Mouse (Mus musculus) hindbrain, embryonic 16.5 days (tissue): ENCODE results near the gene Ube4b. TPM values are rescaled to one million over a fixed set of nuclear protein-coding genes. Genes with fewer than 3 reads are reported as not detected.

Source experiments
- ATAC-seq: fragments of 200-750 bp; cut with Nextera tagmentation; 2 replicates; pipeline ENCODE4 v1.8.0; 2017; ENCODE audit warnings: moderate TSS enrichment, moderate library complexity
- H3K27ac ChIP-seq: fragments of 300-500 bp; sonication (generic); 2 replicates; pipeline ENCODE4 v1.5.1; 2014; ENCODE audit warnings: low read depth, mild to moderate bottlenecking, control low read depth, low read length, moderate library complexity
- H3K27me3 ChIP-seq: fragments of 300-500 bp; sonication (generic); replicated peaks from 2 replicates; pipeline ENCODE4 v1.6.1; 2014; ENCODE audit warnings: low read length; ENCODE audit not compliant: control insufficient read depth, insufficient read depth
- H3K36me3 ChIP-seq: fragments of 300-500 bp; sonication (generic); 2 replicates; pipeline ENCODE4 v1.6.1; 2014; ENCODE audit warnings: mild to moderate bottlenecking, low read length, moderate library complexity, mixed read lengths; ENCODE audit not compliant: control insufficient read depth, insufficient read depth
- H3K4me1 ChIP-seq: fragments of 300-500 bp; sonication (generic); 2 replicates; pipeline ENCODE4 v1.6.1; 2014; ENCODE audit warnings: low read depth, low read length; ENCODE audit not compliant: control insufficient read depth, insufficient read depth
- H3K4me2 ChIP-seq: fragments of 300-500 bp; sonication (generic); 2 replicates; pipeline ENCODE4 v1.6.1; 2014; ENCODE audit warnings: mild to moderate bottlenecking, low read length, control low read depth, moderate library complexity
- H3K4me3 ChIP-seq: fragments of 300-500 bp; sonication (generic); 2 replicates; pipeline ENCODE4 v1.5.1; 2014; ENCODE audit warnings: mild to moderate bottlenecking, low read length, control low read depth, moderate library complexity
- H3K9ac ChIP-seq: fragments of 300-500 bp; sonication (generic); 2 replicates; pipeline ENCODE4 v1.6.1; 2014; ENCODE audit warnings: low read depth, mild to moderate bottlenecking, control low read depth, low read length, moderate library complexity
- H3K9me3 ChIP-seq: fragments of 300-500 bp; sonication (generic); 2 replicates; pipeline ENCODE4 v1.6.1; 2014; ENCODE audit warnings: mild to moderate bottlenecking, low read length, moderate library complexity; ENCODE audit not compliant: control insufficient read depth
- WGBS: fragments of 180-500 bp; shearing (Covaris S2); extraction: QIAGEN DNeasy Blood & Tissue Kit; methylation state at CpG from one replicate; pipeline ENCODE4 v1.1.7; 2014; 5-methylcytosine and 5-hydroxymethylcytosine counted together
- polyA plus RNA-seq: library from polyadenylated mRNA; unstranded; fragments of >200 nt; fragmentation: Nextera tagmentation; extraction: Ambion mirVana; gene quantifications from 2 replicates; pipeline ENCODE4 v1.2.1, GENCODE M21; 2015

Ube4b gene
- polyA plus RNA-seq, 1 experiment from 2014 or later: 47.4 TPM

DNA sequence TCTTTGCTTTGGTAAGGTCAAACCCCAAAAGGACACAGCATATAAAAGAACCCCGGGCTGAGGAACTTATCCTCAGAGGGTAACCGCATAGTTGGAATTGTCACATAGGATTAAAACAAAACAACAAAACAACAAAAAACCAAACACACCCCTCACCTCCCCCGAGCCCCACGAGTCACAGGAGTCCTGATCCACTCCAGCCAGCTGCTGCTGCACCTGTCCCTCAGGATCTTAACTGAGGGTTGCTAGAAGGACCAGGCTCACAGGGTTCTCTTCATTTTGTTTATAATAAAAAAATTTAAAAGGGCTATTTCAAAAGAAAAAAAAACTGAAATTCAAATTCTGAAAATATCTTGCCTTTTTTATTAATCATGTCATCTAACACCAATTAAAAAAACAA lies 97.8 kb downstream of the Ube4b start:
- no peak overlapping the region for H3K4me2 ChIP-seq
- WGBS: 88% methylated on average over 4 of the region's 4 CpGs
- no peak for ATAC-seq
- peaks cover 36% of the 10 kb centered on the region for H3K36me3 ChIP-seq
- no peaks in the 10 kb centered on the region for H3K9me3 ChIP-seq
- no peak overlapping the region for H3K27ac ChIP-seq
- H3K27me3 ChIP-seq: no peaks in the 10 kb centered on the region
- no peaks in the 10 kb centered on the region for H3K4me1 ChIP-seq
- no peak overlapping the region for H3K9ac ChIP-seq
- H3K4me3 ChIP-seq: no peak overlapping the region

GRCm38 (mm10) chr4:149327281-149327680 lies 99.3 kb downstream of the Ube4b start:
- Histone ChIP-seq H3K4me1 (no peaks in the 10 kb centered on the region), H3K4me3 (no peak overlapping the region), H3K27ac (no peak overlapping the region), H3K36me3 (peaks cover 29% of the 10 kb centered on the region), H3K9me3 (no peaks in the 10 kb centered on the region), H3K27me3 (no peaks in the 10 kb centered on the region), H3K4me2 (no peak overlapping the region), H3K9ac (no peak overlapping the region)
- 86% methylated on average over 7 of the region's 7 CpGs for WGBS
- ATAC-seq: no peak

GRCm38 (mm10) chr4:149325411-149326162 lies 101.0 kb downstream of the Ube4b start:
- peak; percentile 50; the same call in 1 of the 2 replicates for ATAC-seq
- Histone ChIP-seq H3K9me3 (no peaks in the 10 kb centered on the region), H3K4me2 (no peak overlapping the region), H3K9ac (no peak overlapping the region), H3K27me3 (no peaks in the 10 kb centered on the region), H3K4me1 (no peaks in the 10 kb centered on the region), H3K4me3 (no peak overlapping the region), H3K27ac (no peak overlapping the region), H3K36me3 (peaks cover 20% of the 10 kb centered on the region)
- WGBS: 87% methylated on average over 10 of the region's 10 CpGs

DNA sequence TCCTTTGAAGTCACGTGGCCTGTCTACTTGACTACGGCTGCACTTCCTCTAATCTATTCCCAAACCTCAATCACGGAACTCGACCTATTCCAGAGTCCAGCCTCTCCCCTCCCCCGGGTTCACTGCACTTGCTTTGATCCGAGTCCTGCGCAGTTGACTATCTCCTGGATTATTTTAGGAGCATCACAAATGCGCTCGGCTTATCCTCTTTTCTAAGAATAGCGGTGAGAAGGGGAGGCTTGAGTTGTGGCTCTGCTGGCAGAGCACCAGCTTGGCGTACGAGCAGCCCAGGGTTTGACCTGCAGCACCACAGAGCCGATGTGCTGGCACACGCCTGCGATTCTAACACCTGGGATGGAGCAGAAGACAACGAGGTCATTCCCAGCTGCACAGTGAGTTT lies 102.8 kb downstream of the Ube4b start:
- Histone ChIP-seq H3K27ac (no peak overlapping the region), H3K4me1 (no peaks in the 10 kb centered on the region), H3K9me3 (no peaks in the 10 kb centered on the region), H3K9ac (no peak overlapping the region), H3K4me2 (no peak overlapping the region), H3K4me3 (no peak overlapping the region), H3K27me3 (no peaks in the 10 kb centered on the region), H3K36me3 (peaks cover 5% of the 10 kb centered on the region)
- WGBS: 86% methylated on average over 16 of the region's 16 CpGs
- no peak for ATAC-seq

DNA sequence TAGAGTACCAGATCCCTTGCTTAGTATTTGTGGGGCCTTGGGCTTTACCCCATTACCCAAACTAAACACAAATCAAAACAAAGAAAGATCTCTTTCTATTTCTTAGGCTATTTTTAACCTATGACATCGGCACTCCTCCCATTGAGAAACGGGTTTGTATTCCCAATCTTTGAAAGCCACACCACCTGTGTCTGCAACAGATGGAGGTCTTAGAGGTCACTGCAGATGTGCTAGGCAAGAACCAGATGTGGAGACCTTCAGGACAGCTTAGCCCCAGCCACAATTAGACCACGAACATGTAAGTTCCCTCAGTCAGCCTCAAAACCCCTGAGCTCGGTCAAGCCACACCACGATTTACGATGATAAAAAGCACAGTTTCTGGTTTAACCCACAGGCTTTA lies 103.8 kb downstream of the Ube4b start:
- H3K4me2 ChIP-seq: no peak overlapping the region
- no peak overlapping the region for H3K27ac ChIP-seq
- H3K9me3 ChIP-seq: no peaks in the 10 kb centered on the region
- peaks cover 3% of the 10 kb centered on the region; the same call in 1 of the 2 replicates for H3K4me1 ChIP-seq
- no peak for ATAC-seq
- H3K9ac ChIP-seq: no peak overlapping the region
- no peak overlapping the region for H3K4me3 ChIP-seq
- H3K36me3 ChIP-seq: no peaks in the 10 kb centered on the region
- H3K27me3 ChIP-seq: no peaks in the 10 kb centered on the region
- WGBS: 93% methylated on average over 6 of the region's 6 CpGs

GRCm38 (mm10) chr4:149322286-149322685 lies 104.3 kb downstream of the Ube4b start:
- no peak overlapping the region for H3K4me2 ChIP-seq
- 52% methylated on average over 4 of the region's 4 CpGs for WGBS
- H3K27me3 ChIP-seq: no peaks in the 10 kb centered on the region
- no peak overlapping the region for H3K27ac ChIP-seq
- H3K9ac ChIP-seq: no peak overlapping the region
- no peak for ATAC-seq
- H3K4me1 ChIP-seq: peaks cover 6% of the 10 kb centered on the region; the same call in 1 of the 2 replicates
- H3K36me3 ChIP-seq: no peaks in the 10 kb centered on the region
- no peaks in the 10 kb centered on the region for H3K9me3 ChIP-seq
- no peak overlapping the region for H3K4me3 ChIP-seq

GRCm38 (mm10) chr4:149319088-149319487 lies 107.5 kb downstream of the Ube4b start:
- Histone ChIP-seq H3K4me1 (peaks cover 6% of the 10 kb centered on the region; the same call in 1 of the 2 replicates), H3K36me3 (no peaks in the 10 kb centered on the region), H3K4me2 (no peak overlapping the region), H3K9me3 (no peaks in the 10 kb centered on the region), H3K27ac (no peak overlapping the region), H3K4me3 (no peak overlapping the region), H3K9ac (no peak overlapping the region), H3K27me3 (no peaks in the 10 kb centered on the region)
- WGBS: 58% methylated on average over 9 of the region's 9 CpGs
- peak; percentile 90 for ATAC-seq

DNA sequence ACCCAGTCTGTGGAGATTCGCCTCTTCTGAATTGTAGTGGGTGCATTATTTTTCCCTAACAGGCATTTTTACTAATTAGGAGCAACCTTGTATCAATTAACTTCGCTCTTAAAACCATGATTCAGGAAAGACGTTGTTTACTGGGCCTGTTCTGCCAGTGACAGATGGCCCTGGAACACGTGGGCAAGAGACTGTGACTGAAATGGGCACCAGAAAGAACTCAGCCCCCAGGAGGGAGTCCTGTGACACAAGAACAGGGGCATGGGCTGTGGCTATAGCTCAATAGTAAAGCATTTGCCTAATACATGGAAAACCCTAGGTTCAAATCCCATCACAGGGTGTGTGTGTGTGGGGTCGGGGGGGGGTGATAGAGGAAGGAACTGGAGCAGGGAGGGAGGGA lies 109.2 kb downstream of the Ube4b start:
- H3K27ac ChIP-seq: peak overlapping the region; percentile 13; the same call in 1 of the 2 replicates

DNA sequence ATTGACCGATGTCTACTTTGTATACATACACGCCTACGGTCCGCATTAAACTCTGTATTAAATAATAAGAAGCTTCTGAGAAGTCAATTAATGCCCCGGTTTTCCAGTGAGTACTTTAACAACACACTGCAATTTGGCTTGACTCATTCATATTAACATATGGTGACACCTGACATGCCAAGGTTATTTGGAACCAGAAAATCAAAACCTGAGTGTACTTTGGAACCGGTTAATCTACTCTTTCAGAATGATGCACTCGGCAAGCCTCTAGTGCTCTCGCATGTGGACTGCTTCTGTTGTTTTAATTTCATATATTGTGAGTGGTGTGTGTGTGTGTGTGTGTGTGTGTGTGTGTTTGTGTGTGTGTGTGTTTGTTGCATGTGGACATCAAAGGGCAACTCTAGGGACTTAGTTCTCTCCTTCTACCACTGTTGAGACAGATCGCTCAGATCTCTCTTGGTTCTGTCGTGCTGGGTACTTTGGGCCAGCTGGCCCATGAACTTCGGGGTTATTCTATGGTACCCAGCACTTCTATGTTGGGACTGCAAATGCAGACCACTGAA lies 112.2 kb downstream of the Ube4b start:
- Histone ChIP-seq H3K27me3 (no peaks in the 10 kb centered on the region), H3K4me3 (no peak overlapping the region), H3K4me1 (peaks cover 6% of the 10 kb centered on the region), H3K9ac (no peak overlapping the region), H3K4me2 (no peak overlapping the region), H3K9me3 (no peaks in the 10 kb centered on the region), H3K27ac (no peak overlapping the region), H3K36me3 (no peaks in the 10 kb centered on the region)
- WGBS: 89% methylated on average over 11 of the region's 11 CpGs
- ATAC-seq: no peak

More for the DNA sequence above, 109.2 kb downstream of the Ube4b start:
- WGBS: 41% methylated on average over 5 of the region's 5 CpGs
- Histone ChIP-seq H3K4me1 (peaks cover 6% of the 10 kb centered on the region; the same call in 1 of the 2 replicates), H3K36me3 (no peaks in the 10 kb centered on the region), H3K4me3 (no peak overlapping the region), H3K27me3 (no peaks in the 10 kb centered on the region), H3K9me3 (no peaks in the 10 kb centered on the region), H3K4me2 (no peak overlapping the region), H3K9ac (no peak overlapping the region)
- no peak for ATAC-seq
